Mouse (Mus musculus): ENCODE measurements around the gene Rab31. TPM values are rescaled to one million over a fixed set of nuclear protein-coding genes. Genes with fewer than 3 reads are reported as not detected.

The Rab31 gene
- total RNA-seq, 2 experiments from 2014 or later = 49.8 to 52.1 TPM

DNA sequence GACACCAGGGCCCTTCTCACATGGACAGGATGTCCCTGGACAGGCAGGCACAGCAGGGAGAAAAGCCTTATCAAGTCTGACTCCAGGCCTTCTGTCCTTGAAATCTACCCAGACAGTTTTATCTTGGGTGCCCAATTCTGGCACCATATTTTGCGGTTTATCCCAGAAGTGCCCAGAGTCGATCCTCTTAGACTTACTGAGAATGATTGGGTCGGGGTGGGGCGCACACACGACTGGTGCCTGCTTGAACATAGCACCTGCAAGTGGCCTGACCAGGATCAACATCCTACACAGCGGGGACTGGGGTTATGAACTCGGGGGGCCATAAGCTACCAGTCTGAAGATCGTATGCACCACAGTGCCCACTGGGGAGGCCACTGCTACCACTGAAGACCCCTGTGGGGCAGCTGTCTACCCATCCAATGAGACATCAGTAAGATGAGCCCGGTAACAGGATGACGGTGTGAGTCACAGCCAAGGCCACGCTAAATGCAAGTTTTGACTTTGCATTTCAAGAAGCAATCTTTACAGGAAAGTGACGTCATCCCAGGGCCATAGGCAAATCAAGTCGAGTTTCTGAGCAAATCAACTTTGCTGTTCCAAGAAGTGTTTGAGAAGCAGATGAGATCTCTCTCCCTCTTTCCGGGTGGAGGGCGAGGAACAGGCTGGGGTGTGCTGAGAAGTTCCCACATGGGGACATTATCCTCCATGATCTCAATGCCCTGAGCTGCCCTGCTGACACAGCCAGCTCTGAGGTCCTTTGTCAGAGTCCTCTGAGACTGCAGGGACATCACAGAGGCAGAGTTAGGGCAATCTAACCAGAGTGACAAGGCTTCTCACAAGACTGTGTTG, 32.5 kb downstream of the Rab31 start:
- DNase-seq = no peak

DNA sequence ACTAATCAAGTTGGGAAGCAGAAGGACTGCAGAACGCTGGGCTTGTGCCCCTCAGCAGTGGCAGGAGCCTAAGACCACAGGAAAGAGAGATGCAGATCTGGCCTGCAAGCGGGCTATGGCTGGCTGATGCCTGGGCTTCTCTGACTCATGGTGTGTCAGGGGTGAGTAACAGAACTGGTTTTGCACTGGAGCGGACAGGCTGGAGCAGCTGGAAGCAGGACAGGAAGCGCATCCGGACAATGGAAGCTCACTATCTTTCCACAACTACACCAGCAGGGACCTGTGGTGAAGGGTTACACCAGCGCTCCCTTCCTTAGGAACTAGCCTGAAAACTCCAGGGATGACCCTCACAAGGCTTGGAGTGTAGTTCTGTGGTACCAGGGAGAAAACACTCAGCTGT, 34.9 kb downstream of the Rab31 start:
- DNase-seq = no peak

DNA sequence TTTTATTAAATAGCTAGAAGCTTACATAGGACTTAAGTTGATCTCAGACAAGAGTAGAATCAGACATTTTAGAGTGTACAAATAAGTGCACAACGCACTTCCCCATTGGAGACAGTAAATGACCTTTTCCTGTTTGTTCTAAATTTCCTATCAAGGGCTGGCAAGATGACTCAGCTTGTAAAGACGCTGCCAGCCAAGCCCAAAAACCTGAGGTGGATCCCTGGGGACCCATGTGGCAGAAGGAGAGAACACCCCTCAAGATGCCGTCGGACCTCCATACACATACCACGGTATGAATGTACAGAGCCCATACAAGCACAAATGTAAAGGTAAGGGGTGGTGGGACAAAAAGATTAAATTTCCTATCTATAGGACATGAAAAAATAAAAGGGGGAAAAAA, 35.4 kb downstream of the Rab31 start:
- DNase-seq = no peak

DNA sequence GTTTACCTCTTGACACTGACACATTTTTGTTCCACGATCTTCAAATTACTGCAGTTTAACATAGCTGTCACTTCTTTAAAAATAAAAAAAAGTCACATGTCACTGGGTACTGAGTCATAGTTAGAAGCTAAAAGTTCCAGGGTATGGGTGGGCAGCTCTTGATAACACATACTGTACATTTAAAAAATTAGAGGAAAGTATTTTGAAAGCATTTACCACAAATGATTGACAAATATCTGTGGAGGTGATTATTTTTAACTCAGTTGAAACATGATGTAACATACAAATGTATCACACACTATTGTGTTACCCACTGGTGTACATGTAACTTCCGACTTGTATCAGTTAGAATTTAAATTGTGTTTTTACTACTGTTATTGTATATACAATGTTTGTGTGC, 37.5 kb downstream of the Rab31 start:
- DNase-seq = no peak

DNA sequence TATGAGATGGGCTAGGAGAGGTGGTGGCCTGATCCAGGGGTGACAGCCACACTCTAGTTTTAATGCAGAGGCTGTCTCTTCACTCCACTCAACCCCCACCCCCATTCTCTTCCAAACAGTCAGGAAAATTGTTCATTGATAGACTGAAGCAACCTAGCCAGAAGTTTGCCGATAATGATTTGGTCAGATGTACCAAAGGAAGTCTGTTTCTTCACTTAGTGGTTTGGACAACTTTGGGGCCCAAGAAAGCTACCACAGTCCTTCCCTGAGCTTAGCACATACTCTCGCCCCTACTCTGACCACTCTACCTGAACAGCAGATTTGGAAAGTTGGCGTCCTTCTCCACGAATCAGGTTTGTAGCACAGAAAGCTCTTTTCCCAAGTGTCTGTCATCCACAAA, 39.9 kb downstream of the Rab31 start:
- no peak for DNase-seq

DNA sequence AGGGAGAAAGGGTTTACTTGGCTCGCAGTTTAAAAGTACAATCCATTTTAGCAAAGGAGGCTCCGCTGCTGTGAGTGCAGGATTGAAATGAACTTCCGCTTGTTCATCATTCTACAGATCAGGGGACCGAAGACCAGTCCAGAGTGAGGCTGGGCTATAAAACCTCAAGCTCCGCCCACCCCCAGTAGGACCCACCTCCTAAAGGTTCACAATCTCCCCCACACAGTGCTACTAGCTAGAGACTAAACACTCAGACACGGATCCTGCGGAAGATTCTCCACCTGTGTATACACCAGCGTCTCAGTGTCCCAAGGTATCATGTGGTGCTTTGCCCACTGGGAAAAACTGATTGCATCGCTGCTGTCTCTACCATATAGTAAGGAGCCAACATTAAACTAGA, 40.8 kb downstream of the Rab31 start:
- DNase-seq = no peak

DNA sequence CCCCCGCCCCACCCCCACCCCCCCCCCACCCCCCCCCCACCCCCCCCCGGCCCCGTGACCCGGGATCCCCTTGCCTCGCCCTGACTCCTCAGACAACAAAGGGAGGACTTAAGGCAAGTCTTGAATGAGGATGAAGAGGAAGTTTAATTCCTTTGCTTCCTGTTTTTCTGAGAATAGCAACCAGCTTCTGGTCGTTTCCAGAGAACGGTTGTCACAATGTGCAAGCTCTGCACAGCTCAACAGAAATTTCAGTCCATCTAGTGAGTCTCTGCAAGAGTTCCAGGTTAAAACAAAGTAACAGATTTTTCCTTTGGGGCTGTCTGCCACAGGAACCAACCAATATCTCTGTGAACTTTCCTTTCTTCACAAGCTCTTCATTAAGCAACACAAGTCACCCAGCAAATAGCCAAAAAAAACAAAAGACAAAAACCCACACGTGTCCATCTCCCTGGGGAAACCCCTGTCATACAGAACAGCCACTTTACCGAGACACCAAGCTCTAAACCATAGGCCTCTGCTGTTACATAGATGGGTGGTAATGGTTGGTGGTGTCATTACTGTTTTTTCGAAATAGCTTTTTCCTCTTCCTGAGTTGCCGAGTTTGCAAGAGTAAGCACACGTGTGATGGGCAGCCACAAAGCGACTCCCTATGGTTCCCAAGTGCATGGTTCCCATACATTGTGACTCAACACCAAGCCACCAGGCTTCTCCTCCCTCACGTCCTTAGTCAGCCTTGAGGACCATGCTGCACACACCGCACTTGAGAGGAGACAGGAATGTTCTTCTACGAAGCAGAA, 42.4 kb downstream of the Rab31 start:
- no peak for DNase-seq

DNA sequence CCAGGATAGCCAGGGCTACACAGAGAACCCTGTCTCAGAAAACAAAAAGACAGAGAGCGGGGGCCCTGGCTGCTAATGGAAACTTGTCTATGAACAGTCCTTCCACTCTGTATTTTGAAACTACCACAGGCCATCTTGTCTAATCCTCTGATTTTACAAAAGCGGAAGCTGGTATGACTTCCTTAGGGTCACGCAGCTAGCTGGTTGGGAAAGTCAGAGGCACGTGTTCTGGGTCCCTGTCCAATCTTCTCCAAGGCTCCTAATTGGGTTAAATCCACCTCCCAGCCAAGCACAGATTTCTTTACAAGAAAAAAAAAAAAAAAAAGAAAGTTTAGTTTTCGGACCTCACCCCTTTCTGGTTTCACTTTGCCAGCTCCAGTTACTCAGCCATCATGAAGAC, 45.8 kb downstream of the Rab31 start:
- DNase-seq = no peak

DNA sequence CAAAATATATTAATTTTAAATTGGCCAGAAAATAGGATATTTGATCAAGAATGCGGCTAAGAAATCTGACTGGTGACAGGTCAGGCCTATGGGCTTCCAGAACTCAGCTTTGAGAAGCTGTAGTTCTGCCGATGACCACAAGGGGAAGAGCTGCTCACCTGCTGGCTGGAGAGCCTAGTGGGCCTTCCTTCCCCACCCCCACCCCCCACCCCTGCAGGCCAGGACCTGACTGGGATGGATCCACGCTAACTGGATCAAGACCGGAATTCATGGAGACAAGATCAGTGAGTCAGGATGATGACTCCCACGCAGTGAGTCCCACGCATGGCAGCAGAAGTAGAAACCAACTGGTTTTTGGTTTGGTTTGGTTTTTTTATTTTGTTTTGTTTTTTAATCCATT, 46.3 kb downstream of the Rab31 start:
- DNase-seq = no peak

DNA sequence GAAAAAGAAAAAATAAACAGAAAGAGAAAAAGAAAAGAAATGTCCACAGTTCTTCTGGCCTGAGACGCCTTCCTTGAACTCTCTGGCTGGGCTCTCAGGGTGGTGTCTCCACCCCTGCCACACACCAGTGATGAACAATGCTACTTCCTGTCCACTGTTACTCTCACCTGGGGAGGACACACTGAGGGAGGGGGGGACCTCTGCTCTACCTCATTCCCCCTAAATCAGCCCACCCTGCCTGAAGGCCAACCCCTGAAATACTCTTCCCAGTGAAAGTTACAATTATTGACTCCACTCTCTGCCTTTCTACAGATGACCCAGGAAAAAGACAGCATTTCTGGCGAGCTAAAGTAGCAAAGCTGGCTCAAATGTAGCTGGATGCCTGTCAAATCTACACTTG, 46.7 kb downstream of the Rab31 start:
- DNase-seq = no peak

DNA sequence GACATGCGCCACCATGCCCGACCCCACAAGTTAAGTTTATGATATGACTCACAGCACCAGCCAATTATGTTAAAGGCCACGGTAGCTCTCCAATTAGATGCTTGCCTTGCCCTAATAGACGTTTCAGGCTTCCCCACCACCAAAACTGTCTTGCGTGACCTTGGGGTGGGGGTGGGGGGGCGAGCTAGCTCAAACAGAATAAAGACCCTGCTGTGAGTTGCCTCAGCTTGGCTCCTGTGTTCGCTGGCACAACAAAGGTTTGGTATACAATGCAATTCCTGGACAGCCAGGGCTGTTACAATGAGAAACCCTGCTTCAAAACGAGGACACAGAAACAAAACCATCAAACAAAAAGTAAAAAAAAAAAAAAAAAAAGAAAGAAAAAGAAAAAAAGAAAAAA, 47.2 kb downstream of the Rab31 start:
- DNase-seq = no peak

DNA sequence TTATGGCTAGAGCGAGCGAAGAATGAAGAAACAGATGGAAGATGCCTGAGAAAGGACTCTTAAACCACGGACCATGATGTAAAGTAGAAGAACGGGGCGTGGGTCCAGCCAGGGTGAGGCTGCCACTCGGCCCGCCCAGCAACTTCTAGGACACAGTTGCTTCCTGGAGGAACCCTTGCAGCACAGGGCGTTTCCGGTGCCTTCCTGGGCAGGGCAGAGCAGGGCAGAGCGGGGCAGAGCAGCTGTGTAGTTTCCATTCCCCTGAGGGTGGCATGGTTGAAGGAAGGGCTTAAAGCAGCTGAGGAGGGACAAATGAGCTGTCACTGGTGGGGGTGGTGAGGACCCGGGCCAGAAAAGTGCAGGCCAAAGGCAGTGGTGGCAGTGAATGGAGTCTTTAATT, 48.3 kb downstream of the Rab31 start:
- no peak for DNase-seq

DNA sequence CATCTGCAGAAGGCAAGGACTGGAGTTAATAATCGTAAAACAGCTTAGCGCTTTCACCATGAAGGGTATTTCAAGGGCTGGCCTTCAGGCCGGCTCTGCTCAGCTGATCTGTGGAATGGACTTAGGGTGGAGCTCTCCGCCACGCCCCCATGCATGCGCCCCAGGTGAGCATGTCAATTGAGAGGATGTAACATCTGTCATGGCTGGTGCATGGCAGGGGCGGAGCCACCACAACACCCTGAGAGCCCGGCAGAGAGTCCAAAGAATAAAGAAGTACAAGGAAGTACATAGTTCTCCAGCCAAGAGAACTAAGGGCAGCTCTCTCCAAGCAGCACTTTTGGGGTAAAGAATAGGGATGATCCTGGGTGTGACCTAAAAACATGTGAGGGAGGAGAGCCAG, 48.9 kb downstream of the Rab31 start:
- DNase-seq = no peak

DNA sequence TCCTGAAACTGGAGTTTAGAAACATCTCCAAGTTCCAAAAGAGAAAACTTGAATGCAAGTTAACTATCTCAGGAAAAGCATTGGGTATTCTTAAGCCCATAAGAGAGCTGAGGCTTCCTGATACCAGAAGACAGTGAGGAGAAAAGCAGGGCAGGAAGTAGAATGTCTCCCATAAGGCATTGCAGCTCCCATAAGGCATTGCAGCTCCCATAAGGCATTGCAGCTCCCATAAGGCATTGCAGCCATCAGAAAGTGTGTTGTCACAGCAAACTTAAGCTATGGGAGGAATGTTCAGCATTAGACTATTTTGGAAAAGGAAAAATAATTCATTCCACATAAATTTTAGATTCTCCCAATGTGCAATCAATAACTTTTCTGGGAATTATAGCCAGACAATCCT, 51.2 kb downstream of the Rab31 start:
- DNase-seq = no peak

DNA sequence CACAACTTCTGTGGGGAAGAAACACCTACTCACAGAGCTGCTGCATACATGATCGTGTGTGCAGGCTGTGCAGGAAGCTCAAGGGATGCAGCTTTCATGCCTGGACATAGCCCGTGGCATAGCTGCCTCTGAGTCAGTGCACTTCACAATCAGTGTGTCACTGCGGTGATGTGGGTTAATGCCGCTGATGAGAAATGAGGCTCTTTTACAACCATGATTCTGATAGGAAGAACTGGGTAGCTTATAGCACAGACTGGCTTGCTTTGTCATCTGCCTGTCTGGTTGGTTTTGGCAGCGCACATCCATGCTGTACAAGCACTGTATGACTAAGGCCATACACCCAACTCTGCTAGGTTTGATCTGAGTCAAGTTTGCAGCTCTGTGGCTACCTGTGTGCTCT, 52.7 kb downstream of the Rab31 start:
- DNase-seq = no peak

DNA sequence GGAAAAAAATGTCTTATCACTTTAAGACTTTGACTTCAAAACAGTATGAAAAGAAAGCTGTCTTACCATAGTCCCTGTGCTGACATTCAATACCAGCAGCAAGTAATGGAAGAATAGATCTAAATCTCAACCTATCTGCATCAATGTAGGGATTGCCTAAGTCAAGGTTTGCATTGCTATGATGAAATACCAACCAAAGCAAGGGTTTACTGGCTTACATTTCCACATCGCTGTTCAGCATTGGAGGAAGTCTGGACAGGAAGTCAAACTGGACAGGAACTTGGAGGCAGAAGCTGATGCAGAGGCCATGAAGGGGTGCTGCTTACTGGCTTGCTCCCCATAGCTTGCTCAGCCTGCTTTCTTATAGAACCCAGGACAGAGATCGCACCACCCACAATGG, 54.0 kb downstream of the Rab31 start:
- DNase-seq = no peak

DNA sequence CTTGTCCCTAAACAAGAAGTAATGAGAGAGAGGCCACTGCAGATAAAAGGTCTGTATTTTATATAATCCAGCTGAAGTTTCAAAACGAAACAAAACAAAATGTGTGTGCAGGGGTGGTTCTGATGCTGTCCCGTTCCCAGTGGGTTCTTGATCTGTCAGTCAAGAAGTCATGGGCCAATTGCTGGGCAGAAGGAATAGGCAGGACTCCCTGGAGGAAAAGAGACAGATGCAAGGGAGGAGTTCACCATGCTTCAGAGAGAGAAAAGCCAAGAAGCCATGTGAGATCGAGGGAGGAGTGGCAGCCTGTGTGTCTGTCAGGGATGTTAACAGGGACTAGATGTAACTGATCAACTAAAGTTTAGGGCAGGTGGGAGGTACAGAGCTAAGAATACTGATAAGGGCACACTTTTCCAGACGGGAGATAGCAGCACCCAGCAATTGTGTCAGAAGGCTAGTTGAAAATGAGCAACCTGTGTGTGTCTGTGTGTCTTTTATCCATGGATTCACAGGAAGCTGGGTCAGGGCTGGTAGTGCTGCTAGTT, 54.8 kb downstream of the Rab31 start:
- no peak for DNase-seq

DNA sequence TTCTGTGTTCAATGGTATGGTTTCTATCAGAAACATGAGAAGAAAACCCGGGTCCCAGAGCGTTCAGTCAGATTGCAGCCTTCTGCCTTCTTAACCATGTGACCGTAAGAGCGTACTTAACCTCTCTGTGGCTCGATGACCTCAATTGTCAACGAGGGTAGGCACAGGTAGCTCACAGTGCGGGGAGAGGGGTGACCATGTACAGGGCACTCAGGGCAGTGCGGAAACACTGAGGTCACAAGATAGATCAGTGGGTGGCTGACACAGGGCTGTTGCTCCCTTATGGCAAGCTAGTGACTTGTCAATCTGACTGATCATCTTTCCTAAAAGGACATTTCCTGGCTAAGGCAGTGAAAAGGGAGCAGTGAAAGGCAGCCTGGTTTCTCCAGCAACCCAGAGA, 58.5 kb downstream of the Rab31 start:
- no peak for DNase-seq

DNA sequence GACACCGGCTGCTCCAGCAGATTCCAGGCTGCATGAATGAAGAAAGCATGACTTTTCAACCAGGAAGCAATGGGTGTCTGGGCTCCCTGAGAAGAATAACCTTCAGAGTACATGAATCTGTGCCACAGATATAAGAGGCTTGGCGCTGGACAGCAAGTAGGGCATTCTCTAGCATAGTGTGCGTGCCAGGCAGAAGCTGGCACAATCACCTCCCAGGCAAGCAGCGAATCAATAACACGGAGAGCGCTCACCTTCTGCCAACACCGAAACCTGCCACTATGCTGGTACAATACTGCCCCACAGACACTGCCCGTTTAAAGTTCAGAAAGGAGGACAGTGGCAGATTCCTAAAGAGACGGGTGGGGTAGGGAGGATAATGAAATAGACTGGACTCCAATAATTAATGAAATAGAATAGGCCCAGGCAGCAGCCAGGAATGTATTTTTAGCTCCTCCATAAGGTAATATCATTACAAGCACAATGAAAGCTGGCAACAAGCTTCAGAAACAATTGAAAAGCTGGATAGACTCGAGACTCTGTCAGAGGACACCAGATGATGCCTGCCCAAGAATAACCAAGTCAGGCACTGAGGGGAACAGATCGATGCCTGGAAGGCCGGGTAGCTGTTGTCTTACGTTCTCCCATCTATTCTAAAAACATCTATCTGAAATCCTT, 59.6 kb downstream of the Rab31 start:
- DNase-seq = no peak

DNA sequence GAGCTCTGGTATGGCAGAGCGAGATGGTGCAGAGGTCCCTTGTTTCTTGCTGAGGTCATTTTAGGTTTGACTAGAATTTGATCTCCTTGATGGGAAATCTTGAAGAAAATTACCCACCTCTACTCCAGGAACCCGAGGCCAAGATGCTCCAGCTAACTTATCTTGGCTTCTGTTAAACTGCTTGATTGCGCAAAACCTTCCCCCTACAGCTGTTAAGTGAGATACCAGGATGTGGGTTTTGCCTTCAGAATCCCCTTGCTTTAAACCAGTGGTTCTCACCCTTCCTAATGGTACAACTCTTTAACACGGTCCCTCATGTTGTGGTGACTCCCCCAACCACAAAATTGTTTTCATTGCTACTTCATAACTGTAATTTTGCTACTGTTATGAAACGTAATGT, 60.8 kb downstream of the Rab31 start:
- DNase-seq = no peak

DNA sequence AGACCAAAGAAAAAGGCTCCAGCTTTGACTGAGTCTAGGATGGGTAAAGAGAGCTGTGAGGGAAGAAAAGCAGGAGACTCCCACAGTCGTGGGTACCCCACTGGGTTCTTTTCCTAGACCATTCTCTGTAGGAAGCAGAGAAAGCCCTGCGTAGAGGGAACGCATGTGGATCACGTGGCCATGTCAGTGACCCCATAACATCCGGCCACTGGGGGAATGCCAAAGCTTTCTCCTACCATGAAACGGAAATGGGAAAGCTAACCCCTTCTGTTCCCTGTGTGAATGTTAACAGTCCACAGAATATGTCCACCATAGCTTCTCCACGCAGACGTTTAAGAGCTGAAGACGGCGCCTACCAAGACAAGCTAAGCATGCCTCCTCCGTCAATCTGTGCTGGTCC, 62.0 kb downstream of the Rab31 start:
- no peak for DNase-seq

DNA sequence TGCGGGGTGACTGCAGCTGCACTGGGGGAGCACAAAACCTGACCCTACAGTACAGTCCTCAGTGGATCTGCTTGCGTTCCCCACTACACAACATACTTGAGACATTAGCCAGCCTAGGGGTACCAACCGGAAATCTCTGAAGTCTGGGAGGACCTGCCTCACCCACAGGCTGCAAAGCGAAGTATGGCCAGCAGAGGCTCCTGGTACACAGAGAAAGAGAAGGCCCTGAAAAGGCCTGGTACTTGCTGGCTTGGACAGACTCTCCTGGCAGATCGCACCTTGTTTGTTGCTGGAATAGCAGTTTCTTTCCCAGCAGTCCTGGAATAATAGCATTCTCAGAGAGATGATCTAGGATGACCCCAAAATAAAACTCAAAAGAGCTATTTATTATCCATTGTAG, 66.3 kb downstream of the Rab31 start:
- DNase-seq = peak; percentile 49 to 53

Data from layer of hippocampus, postnatal 36 days (tissue).